Mouse (Mus musculus) kidney, adult 2 months (tissue): Measurements from ENCODE around the gene Peak1. TPM values are rescaled to one million over a fixed set of nuclear protein-coding genes. Genes with fewer than 3 reads are reported as not detected.
A peak's percentile ranks its signal among the peaks of the same experiment; 100 is the strongest.

Experiments
- DNase-seq: peaks from one replicate; pipeline ENCODE4 v3.0.0; 2021
- H3K27ac ChIP-seq: fragments of 200-500 bp; 2 replicates; pipeline ENCODE4 v1.5.1; 2012; ENCODE audit warnings: low read depth, low read length, control low read depth, inconsistent platforms; ENCODE audit not compliant: insufficient read depth
- H3K27me3 ChIP-seq: fragments of 200-500 bp; replicated peaks from 2 replicates; pipeline ENCODE4 v1.6.1; 2012; ENCODE audit warnings: mild to moderate bottlenecking, moderate library complexity, low read length, inconsistent platforms; ENCODE audit not compliant: control insufficient read depth, insufficient read depth
- H3K36me3 ChIP-seq: fragments of 200-500 bp; 2 replicates; pipeline ENCODE4 v1.6.1; 2012; ENCODE audit warnings: mild to moderate bottlenecking, moderate library complexity, low read length, inconsistent platforms; ENCODE audit not compliant: control insufficient read depth, insufficient read depth
- H3K4me1 ChIP-seq: fragments of 200-500 bp; 2 replicates; pipeline ENCODE4 v1.6.1; 2011; ENCODE audit warnings: low read length; ENCODE audit not compliant: control insufficient read depth, insufficient read depth
- H3K4me3 ChIP-seq: fragments of 200-500 bp; 2 replicates; pipeline ENCODE4 v1.5.1; 2011; ENCODE audit warnings: mild to moderate bottlenecking, low read depth, low read length, control low read depth; ENCODE audit not compliant: insufficient read depth
- CTCF ChIP-seq: fragments of 200-500 bp; conservative IDR thresholded peaks from 2 replicates; pipeline ENCODE4 v1.5.1; 2011; ENCODE audit warnings: low read depth, mild to moderate bottlenecking, control low read depth, low read length, moderate library complexity, mixed read lengths; ENCODE audit not compliant: insufficient read depth, insufficient read length
- POLR2A ChIP-seq: fragments of 200-500 bp; IDR thresholded peaks from one replicate; pipeline ENCODE4 v1.6.1; 2011; ENCODE audit warnings: low read depth, low read length, control low read depth
- WGBS: fragments of 180-500 bp; shearing (Covaris S2); methylation state at CpG from one replicate; pipeline ENCODE4 v1.1.7; 2018; 5-methylcytosine and 5-hydroxymethylcytosine counted together
- polyA plus RNA-seq: library from polyadenylated mRNA; depleted of rRNA; stranded (reverse); fragments of >200 nt; gene quantifications from 2 replicates; pipeline ENCODE4 v1.2.3, GENCODE M21; 2012

The Peak1 gene
- polyA plus RNA-seq, 1 experiment, result 8.5 TPM

- no peak for DNase-seq
- H3K27me3 ChIP-seq, result no peaks in the 10 kb centered on the region
- H3K4me3 ChIP-seq, result no peak overlapping the region
- H3K4me1 ChIP-seq, result no peaks in the 10 kb centered on the region; the same call in 1 of the 2 replicates
- no peak overlapping the region; the same call in 1 of the 2 replicates for H3K27ac ChIP-seq
- no peaks in the 10 kb centered on the region for H3K36me3 ChIP-seq
- TF ChIP-seq CTCF (no peak), POLR2A (no peak)
- 79% methylated on average over 1 of the region's 1 CpGs for WGBS
Measured at GRCm38 (mm10) chr9:56263055-56263454, 154.8 kb downstream of the Peak1 start.

DNA sequence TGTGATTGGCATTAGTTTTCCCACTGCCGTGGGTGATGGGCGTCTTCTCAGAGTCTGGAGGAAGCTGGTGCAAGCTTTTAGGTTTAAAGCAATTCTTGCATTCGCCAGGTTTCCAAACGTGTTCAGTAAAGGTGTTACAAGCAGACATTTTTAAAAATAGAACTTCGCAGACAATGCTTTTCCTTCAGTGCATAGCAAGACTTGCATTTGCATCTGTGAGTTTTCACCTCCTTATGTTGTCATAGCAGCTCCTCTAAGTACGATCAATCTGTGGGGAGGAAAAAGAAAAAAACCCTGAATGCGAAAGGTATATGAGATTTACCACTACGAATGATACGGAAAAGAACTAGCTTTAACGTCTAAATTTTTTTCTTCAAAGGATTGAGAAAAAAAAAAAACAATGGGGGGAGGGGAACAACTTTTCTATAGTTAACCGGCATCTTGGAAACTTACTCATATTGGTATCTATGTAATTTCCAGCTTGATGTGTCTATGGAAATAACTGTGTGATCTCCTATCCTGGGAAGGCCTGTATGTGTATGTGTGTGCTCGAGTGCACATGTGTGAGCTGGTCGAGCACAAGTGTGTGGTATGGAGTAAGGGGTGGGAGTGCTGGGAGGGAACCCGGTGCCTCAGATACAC, 157.3 kb downstream of the Peak1 start:
- no peaks in the 10 kb centered on the region for H3K36me3 ChIP-seq
- no peak for DNase-seq
- no peaks in the 10 kb centered on the region for H3K27me3 ChIP-seq
- 88% methylated on average over 14 of the region's 14 CpGs for WGBS
- H3K4me3 ChIP-seq, result no peak overlapping the region
- H3K27ac ChIP-seq, result no peak overlapping the region
- TF ChIP-seq CTCF (no peak), POLR2A (no peak)
- no peaks in the 10 kb centered on the region for H3K4me1 ChIP-seq

DNA sequence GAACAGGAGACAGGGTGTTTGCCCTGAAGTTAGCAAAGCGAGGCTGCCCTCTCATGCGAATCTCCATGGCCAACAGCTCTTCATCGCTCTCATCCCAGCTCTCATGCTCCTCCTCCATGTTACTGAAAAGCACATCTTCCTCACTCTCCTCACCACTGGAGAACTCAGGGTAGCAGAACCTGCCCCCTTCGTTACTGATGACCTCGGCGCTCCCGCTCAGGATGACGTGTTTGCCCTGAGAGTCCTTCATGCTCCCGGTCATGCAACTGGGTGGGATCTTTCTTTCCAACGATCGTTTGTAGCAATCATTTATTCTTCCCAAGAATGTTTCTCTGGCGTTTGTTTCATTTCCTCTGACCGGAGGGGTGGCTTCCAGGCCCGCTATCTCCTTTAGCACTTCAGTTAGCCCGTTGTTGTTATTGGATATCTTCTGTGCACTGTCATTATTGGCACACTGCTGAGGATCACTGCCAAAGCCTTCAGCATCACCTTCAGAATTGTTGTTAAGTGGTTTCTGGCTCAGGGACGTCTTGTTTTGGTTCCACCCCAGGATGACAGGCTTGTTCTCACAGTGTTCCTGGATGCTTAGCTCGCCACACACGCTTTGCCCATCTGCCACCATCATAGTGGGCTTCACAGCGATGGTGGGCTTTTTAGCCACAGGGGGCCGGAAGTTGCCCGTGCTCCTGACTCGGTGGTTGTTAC, 157.9 kb downstream of the Peak1 start:
- TF ChIP-seq CTCF, result no peak
- no peak for TF ChIP-seq POLR2A
- no peak overlapping the region for H3K4me3 ChIP-seq
- no peak overlapping the region for H3K27ac ChIP-seq
- no peaks in the 10 kb centered on the region for H3K36me3 ChIP-seq
- H3K4me1 ChIP-seq, result no peaks in the 10 kb centered on the region
- DNase-seq, result peak; percentile 27
- H3K27me3 ChIP-seq, result no peaks in the 10 kb centered on the region
- WGBS, result 70% methylated on average over 22 of the region's 22 CpGs

GRCm38 (mm10) chr9:56258261-56258790, 159.5 kb downstream of the Peak1 start:
- Histone ChIP-seq H3K4me3 (no peak overlapping the region), H3K27ac (peak overlapping the region; percentile 42; the same call in 1 of the 2 replicates), H3K27me3 (no peaks in the 10 kb centered on the region), H3K4me1 (no peaks in the 10 kb centered on the region), H3K36me3 (no peaks in the 10 kb centered on the region)
- TF ChIP-seq POLR2A (no peak), CTCF (no peak)
- DNase-seq, result peak; percentile 40
- WGBS, result 86% methylated on average over 10 of the region's 10 CpGs

- TF ChIP-seq POLR2A, result no peak
- TF ChIP-seq CTCF, result no peak
- no peak overlapping the region for H3K4me3 ChIP-seq
- no peaks in the 10 kb centered on the region for H3K4me1 ChIP-seq
- DNase-seq, result no peak
- WGBS, result 91% methylated on average over 20 of the region's 20 CpGs
- no peak overlapping the region for H3K27ac ChIP-seq
- H3K27me3 ChIP-seq, result no peaks in the 10 kb centered on the region
- H3K36me3 ChIP-seq, result no peaks in the 10 kb centered on the region
Measured at GRCm38 (mm10) chr9:56257227-56258000, 160.5 kb downstream of the Peak1 start.

DNA sequence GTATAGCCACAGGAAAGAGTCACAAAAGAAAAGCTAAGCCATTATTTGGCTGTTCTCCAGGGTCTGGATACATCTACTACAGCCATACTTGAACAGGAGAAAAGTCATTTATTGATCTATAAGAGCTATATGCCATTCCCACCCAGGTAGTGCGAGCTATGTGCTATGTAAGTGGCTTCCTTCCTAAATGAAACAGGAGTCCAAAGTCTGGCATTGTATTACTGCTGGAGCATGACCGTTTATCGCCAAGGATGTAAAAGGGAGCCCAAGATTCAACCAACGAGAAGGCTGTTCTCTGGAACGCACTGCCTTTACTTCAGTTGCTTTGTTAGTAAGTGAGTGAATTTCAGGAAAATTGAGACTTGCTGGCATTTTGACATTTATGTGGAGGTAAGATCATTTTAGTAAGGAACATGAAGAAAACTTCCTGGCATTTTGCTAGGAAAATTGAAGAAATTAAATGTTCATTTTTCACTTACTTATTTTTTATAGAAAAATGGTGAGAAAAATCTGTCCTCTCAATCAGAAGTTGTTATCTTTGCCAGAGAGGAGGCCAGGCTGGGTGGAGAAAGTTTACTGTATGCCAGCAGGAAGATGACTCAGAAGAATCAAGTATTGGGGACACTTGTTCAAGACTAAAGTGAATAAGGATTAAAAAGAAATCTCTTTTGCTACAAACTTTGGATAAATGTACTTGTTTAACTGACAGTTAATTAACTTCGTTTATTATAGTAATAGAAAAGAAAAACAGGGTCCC, 162.0 kb downstream of the Peak1 start:
- TF ChIP-seq POLR2A, result no peak
- TF ChIP-seq CTCF, result no peak
- H3K27me3 ChIP-seq, result no peaks in the 10 kb centered on the region
- no peak for DNase-seq
- no peaks in the 10 kb centered on the region for H3K4me1 ChIP-seq
- no peak overlapping the region for H3K4me3 ChIP-seq
- no peaks in the 10 kb centered on the region for H3K36me3 ChIP-seq
- H3K27ac ChIP-seq, result no peak overlapping the region
- 59% methylated on average over 6 of the region's 6 CpGs for WGBS
